Mouse (Mus musculus) erythroid progenitor cell, adult 5-6 weeks (primary cell): ENCODE data around the gene Sugp2. TPM values are rescaled to one million over a fixed set of nuclear protein-coding genes. Genes with fewer than 3 reads are reported as not detected.

Source experiments
- ATAC-seq: replicated peaks from 2 replicates; pipeline ENCODE4 v1.8.0; 2016; ENCODE audit warnings: moderate number of reproducible peaks, mild to moderate bottlenecking, moderate TSS enrichment, inconsistent platforms; ENCODE audit not compliant: poor library complexity, low FRiP score, severe bottlenecking
- total RNA-seq, 2 experiments: library from RNA; stranded (forward) in 1 of 2; stranded (reverse) in 1 of 2; fragments of 150-400 nt in 1 of 2; fragments of 186-747, 209-891 nt in 1 of 2; gene quantifications; 2 replicates each; pipeline versions ENCODE4 v1.2.3 to v1.2.4; 2015 to 2017; ENCODE audit warnings: low replicate concordance in 2 of 2

Sugp2 gene
- total RNA-seq, 2 experiments from 2014 or later, result 49.0 to 60.7 TPM

DNA sequence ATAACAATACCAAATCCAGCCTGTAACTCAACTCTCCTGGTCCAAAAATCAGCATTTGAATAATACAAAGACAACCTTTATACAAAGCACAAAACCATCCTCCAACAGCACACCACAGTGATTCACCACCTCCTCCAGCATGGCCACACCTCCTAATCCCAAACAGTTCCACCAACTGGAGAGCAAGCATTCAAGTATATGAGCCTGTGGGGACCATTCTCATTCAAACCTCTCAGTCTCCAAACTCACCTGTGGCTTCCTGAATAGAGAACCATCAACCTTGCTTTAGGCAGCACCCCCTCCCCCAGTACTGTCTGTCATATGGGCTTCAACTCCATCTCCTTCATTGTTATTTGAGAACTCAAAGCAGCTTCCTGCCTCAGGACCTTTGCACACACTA lies 40.3 kb downstream of the Sugp2 start:
- no peak for ATAC-seq

- no peak for ATAC-seq
Observed at GRCm38 (mm10) chr8:70276476-70276875, 42.5 kb downstream of the Sugp2 start.

- ATAC-seq, result no peak
Observed at GRCm38 (mm10) chr8:70278175-70278574, 44.1 kb downstream of the Sugp2 start.

GRCm38 (mm10) chr8:70279266-70279665 lies 45.2 kb downstream of the Sugp2 start:
- ATAC-seq, result no peak

DNA sequence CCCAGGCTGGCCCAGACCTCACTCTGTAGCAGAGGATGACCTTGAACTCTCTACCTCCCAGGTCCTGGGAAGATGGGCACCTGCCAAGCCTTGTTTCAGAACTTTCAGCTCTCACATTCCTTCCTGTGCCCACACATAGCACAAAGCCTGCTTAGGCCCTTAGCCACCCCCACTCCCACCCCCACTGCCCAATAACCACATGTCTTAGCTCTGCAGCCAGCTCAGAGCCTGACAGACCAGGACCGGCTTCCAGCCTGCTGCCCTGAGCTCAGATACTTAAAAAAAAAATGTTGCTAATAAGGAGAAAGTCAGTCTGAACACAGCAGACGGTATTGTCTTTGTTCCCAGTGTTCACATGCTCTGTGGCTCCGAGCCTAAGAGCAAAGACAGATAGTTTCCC lies 47.0 kb downstream of the Sugp2 start:
- no peak for ATAC-seq

DNA sequence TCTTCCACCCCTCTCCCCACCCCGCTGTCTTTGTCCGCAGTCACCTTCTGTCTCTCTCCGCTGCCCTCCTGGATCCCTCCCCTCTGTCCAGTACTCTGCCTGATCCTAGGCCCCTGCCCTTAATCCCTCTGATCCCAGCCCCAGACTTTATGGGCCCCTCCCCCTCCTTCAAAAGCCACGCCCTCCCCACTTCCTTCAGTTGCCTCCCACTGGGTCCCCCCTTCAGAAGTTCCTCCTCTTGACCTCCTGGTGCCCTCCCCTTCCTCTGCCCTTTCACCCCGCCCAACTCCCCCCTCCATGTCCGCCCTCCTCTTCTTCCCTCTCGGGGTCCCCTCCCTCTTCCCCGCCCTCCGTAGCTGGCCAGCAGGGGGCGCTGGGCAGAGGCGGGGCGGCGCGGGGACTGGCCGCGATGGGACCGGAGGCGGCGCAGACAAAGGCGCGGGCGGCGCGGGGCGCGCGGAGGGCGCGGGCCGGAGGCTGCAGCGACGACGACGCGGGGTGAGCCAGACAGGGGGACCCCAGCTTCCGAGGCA lies 48.6 kb downstream of the Sugp2 start, which contains the start of gene Homer3:
Homer3 (plus strand) TSS at position 225 of the 533 bp plus-strand sequence.
- no peak for ATAC-seq

GRCm38 (mm10) chr8:70283136-70284077 lies 49.4 kb downstream of the Sugp2 start:
- no peak for ATAC-seq

GRCm38 (mm10) chr8:70284421-70284820 lies 50.4 kb downstream of the Sugp2 start:
- ATAC-seq, result no peak

- ATAC-seq, result no peak
Observed at GRCm38 (mm10) chr8:70285304-70285703, 51.3 kb downstream of the Sugp2 start.

GRCm38 (mm10) chr8:70286737-70287136 lies 52.7 kb downstream of the Sugp2 start:
- no peak for ATAC-seq

GRCm38 (mm10) chr8:70293988-70294405 lies 60.0 kb downstream of the Sugp2 start:
- no peak for ATAC-seq

- no peak for ATAC-seq
Observed at GRCm38 (mm10) chr8:70300881-70301280, 66.9 kb downstream of the Sugp2 start.

- ATAC-seq, result peak; percentile 93
Observed at GRCm38 (mm10) chr8:70302358-70302890, 68.4 kb downstream of the Sugp2 start, which contains the start of the genes Ddx49 and Cope. Gene Ddx49, minus strand, starts transcription at chr8:70302489. Gene Cope, plus strand, starts transcription at chr8:70302518.

- peak; percentile 8; the same call in 1 of the 2 replicates for ATAC-seq
Observed at GRCm38 (mm10) chr8:70302901-70303300, 68.9 kb downstream of the Sugp2 start.

DNA sequence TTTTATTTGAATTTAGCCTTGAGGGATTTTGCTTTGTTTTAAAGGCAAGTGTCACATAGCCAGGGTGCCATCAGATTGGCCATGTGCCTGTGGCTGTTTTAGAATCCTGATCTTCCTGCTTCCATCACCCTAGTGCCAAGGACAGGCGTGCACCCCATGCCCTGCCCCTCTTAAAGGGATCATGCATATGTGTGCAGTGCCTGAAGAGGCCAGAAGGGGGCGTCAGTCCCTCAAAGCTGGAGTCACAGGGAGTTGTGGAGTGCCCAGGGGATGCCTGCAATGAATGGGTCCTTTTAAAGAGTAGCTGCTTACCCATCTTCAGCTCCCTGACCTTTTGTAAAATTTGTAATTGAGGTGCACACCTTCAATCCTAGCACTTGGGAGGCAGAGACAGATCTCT lies 75.3 kb downstream of the Sugp2 start:
- ATAC-seq, result 0 out of 2 replicates have a peak, but pooled peaks have one; percentile 18

- ATAC-seq, result no peak
Observed at GRCm38 (mm10) chr8:70313399-70313798, 79.4 kb downstream of the Sugp2 start.

- ATAC-seq, result no peak
Observed at GRCm38 (mm10) chr8:70315624-70316510, 81.8 kb downstream of the Sugp2 start, which contains the start of gene Cers1. Gene Cers1, plus strand, starts transcription at chr8:70315775.

- ATAC-seq, result no peak
Observed at GRCm38 (mm10) chr8:70316511-70317504, 82.8 kb downstream of the Sugp2 start.
